ENCODE assay signal across 18 mouse cellular contexts in genomic region chr19:37852056-37852455, GRCm38 (mm10).
"Had no signal": no experiment of that assay in that cellular context is flagged by ENCODE, and none has a peak within 500 bp of the region (broad histone marks: within the 10 kb centered on the region; RNA-seq: fewer than 3 reads in every experiment).

No protein-coding gene starts in this region.

- H3K4me3 ChIP-seq: layer of hippocampus, adult 2 months; liver, embryonic 15.5 days; megakaryocyte, embryonic 14.5 days; midbrain, embryonic 15.5 days had no signal

- H3K9ac ChIP-seq: liver, embryonic 15.5 days; midbrain, embryonic 15.5 days had no signal

- H3K4me2 ChIP-seq: liver, embryonic 11.5 days; liver, embryonic 15.5 days; midbrain, embryonic 11.5 days; midbrain, embryonic 15.5 days had no signal

- H3K27me3 ChIP-seq: liver, embryonic 15.5 days; midbrain, embryonic 15.5 days had no signal

- H3K4me1 ChIP-seq: liver, embryonic 15.5 days; megakaryocyte, embryonic 14.5 days; midbrain, embryonic 15.5 days had no signal

- ATAC-seq: inflammation-experienced regulatory T-cells, adult 6 months; midbrain, embryonic 15.5 days had no signal

- DNase-seq: kidney, adult 18-20 months; kidney, postnatal 10 days; kidney, postnatal 4 days; left cerebral cortex, postnatal 4 days; lung, adult 2 months; lung, postnatal 14 days; right cerebral cortex, adult 18-20 months; right cerebral cortex, postnatal 25 days; thymus, adult 2 months; thymus, postnatal 25 days had no signal

- H3K36me3 ChIP-seq: liver, embryonic 15.5 days; midbrain, embryonic 15.5 days had no signal

- H3K9me3 ChIP-seq: liver, embryonic 15.5 days; megakaryocyte, embryonic 14.5 days; midbrain, embryonic 15.5 days had no signal

- H3K27ac ChIP-seq: layer of hippocampus, adult 2 months; liver, embryonic 15.5 days; macrophage; midbrain, embryonic 15.5 days had no signal
